Mouse (Mus musculus): ENCODE measurements around the gene Defb19. TPM values are rescaled to one million over a fixed set of nuclear protein-coding genes. Genes with fewer than 3 reads are reported as not detected.

Gene Defb19
- total and polyA plus RNA-seq, 2 experiments from 2014 or later = not detected

DNA sequence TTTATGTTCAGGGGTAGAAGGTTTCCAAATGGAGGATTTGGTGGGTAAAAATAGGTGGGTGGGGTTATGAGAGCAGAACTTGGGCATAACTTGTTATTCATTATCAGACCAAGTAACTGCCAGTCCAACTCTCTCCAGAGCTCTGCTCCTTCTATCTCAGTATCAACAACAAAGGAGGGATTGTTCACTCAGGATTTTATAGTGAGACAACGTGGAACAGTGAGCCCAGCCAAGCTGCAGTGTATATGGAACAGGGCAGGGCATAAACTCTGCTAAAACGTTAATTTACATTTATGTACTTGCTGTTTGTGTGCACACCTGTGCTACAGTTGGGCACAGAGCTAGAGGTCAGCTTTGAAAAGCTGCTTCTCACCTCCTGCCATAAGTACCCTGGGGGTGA, 8.3 kb upstream of the Defb19 start:
- H3K4me1 ChIP-seq (ENCODE audit: insufficient read depth) = no peaks in the 10 kb centered on the region
- H3K4me3 ChIP-seq (ENCODE audit: low read depth, low read length) = no peak overlapping the region
- no peaks in the 10 kb centered on the region for H3K36me3 ChIP-seq (ENCODE audit: insufficient read depth)
- H3K27ac ChIP-seq (ENCODE audit: low read depth, low read length) = no peak overlapping the region
- H3K9me3 ChIP-seq (ENCODE audit: low read length) = no peaks in the 10 kb centered on the region
- DNase-seq (no peak), ATAC-seq (no peak)
- TF ChIP-seq CTCF (IDR thresholded peaks at IDR 0.05; ENCODE audit: low read depth) = no peak
- WGBS = 27% methylated on average over 2 of the region's 2 CpGs
- no peak overlapping the region for H3K9ac ChIP-seq
- H3K4me2 ChIP-seq (ENCODE audit: low read depth) = no peak overlapping the region
- H3K27me3 ChIP-seq (ENCODE audit: insufficient read depth, low read length) = no peaks in the 10 kb centered on the region

DNA sequence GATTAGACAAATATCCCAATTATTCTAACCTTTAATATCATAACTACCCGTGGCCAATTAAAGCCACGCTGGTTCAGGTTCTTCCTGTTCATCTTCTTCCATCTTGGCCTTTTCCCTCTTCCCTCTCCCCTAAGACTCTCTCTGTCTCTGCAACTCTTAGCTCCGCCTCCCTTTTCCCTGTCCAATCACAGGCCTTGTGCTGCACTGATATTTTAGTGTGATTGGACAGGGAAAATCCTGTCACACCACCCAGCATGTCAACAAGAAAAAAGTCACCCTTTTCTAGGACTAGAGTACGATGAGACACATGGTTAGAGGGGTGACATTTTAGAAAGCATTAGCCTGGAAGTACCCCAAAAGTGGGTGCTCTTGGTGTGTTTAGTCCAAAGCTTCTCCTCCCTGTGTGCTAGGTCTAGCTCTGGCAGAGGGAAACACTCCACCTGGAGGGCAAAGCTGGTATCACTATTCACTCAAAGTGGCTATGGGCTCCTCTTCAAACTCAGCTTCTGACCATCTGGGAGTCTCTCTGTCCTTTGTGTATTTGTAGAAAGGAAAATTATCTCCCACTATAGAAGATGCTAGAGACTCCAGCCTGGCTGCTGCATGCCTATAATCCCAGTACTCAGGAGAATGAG, 6.9 kb upstream of the Defb19 start:
- no peaks in the 10 kb centered on the region for H3K27me3 ChIP-seq (ENCODE audit: insufficient read depth, low read length)
- DNase-seq (no peak), ATAC-seq (no peak)
- no peaks in the 10 kb centered on the region for H3K9me3 ChIP-seq (ENCODE audit: low read length)
- no peak overlapping the region for H3K4me3 ChIP-seq (ENCODE audit: low read depth, low read length)
- no peak overlapping the region for H3K27ac ChIP-seq (ENCODE audit: low read depth, low read length)
- no peaks in the 10 kb centered on the region for H3K36me3 ChIP-seq (ENCODE audit: insufficient read depth)
- TF ChIP-seq CTCF (IDR thresholded peaks at IDR 0.05; ENCODE audit: low read depth) = peak; percentile 34
- 69% methylated on average over 4 of the region's 4 CpGs for WGBS
- H3K4me2 ChIP-seq (ENCODE audit: low read depth) = no peak overlapping the region
- no peak overlapping the region for H3K9ac ChIP-seq
- no peaks in the 10 kb centered on the region for H3K4me1 ChIP-seq (ENCODE audit: insufficient read depth)

DNA sequence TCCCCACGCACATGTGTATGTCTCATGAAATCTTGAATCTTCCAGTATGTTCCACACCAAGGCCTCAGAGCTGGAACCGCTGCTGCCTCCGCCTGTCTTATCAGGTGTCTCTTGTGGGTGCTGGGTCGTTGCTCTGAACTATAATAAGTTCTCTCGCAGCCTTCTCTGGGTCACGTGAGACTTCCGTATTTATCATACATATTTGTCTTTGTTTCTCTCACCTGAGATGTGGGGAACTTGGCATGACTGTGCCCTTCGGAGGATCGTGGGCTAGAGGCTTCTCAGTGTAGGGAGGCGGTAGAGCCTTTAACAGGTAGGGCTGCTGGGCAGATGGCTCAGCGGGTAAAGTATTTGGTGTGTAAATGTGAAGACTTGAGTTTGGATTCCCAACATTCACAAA, 500 bp upstream of the Defb19 start:
- H3K4me1 ChIP-seq (ENCODE audit: insufficient read depth) = no peaks in the 10 kb centered on the region
- H3K4me2 ChIP-seq (ENCODE audit: low read depth) = no peak overlapping the region
- H3K36me3 ChIP-seq (ENCODE audit: insufficient read depth) = no peaks in the 10 kb centered on the region
- WGBS = 92% methylated on average over 11 of the region's 11 CpGs
- no peak overlapping the region for H3K4me3 ChIP-seq (ENCODE audit: low read depth, low read length)
- ATAC-seq (no peak), DNase-seq (no peak)
- TF ChIP-seq CTCF (IDR thresholded peaks at IDR 0.05; ENCODE audit: low read depth) = no peak
- H3K27me3 ChIP-seq (ENCODE audit: insufficient read depth, low read length) = no peaks in the 10 kb centered on the region
- no peak overlapping the region for H3K27ac ChIP-seq (ENCODE audit: low read depth, low read length)
- no peaks in the 10 kb centered on the region for H3K9me3 ChIP-seq (ENCODE audit: low read length)
- no peak overlapping the region for H3K9ac ChIP-seq

DNA sequence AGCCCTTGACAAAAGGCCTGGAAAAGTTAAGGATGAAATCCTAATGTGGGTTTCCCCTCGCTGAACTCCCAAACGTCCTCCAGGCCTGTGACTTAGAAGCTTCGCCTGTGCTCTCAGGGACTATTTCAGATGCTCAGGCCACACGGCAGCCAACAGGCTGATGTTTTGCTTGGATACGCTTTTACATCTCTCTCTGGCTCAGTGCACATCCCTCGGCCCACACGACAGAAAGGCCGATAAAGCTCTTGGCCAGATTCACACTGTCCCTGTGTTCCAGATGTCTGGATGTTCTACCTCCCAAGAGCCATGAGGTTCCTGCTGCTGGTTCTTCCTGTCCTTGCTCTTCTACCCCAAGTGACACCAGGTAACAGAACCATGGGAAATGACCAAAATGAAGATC, 6.6 kb downstream of the Defb19 start:
- Histone ChIP-seq H3K9me3 (ENCODE audit: low read length) (no peaks in the 10 kb centered on the region), H3K27ac (ENCODE audit: low read depth, low read length) (no peak overlapping the region), H3K27me3 (ENCODE audit: insufficient read depth, low read length) (no peaks in the 10 kb centered on the region), H3K4me2 (ENCODE audit: low read depth) (no peak overlapping the region), H3K4me3 (ENCODE audit: low read depth, low read length) (no peak overlapping the region), H3K9ac (no peak overlapping the region), H3K4me1 (ENCODE audit: insufficient read depth) (no peaks in the 10 kb centered on the region), H3K36me3 (ENCODE audit: insufficient read depth) (no peaks in the 10 kb centered on the region)
- DNase-seq (no peak), ATAC-seq (no peak)
- 88% methylated on average over 8 of the region's 8 CpGs for WGBS
- TF ChIP-seq CTCF (IDR thresholded peaks at IDR 0.05; ENCODE audit: low read depth) = no peak

DNA sequence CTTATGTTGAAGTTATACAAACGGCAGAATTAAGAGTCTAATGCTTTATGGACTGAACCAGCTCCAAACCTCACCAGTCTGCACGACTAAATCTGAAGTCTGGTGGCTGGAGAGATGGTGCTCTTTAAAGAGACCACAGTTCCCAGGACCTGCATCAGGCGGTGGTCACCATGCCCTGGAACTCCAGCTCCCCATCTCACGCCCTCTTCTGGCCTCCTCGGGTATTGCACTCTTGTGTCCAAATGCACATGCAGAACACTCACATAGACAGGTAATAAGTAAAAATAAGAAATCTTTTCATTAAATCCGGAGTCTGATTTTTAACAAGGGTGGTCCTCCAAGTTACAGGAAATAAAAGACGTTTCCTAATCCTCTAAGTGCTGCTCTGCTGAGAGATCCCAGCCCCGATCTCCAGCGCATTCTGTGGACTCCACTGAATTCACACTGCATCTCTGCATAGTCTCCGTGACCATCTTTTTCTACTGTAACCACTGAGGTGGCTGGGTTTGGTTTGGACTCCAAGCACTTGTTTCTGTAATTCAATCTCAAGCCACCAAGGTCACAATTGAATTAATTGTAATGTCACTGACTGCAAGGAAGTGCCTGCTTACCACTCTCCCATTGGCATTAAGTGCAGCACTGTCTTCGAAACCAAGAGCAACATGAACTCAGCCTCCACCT, 7.9 kb downstream of the Defb19 start, which contains the start of gene Defb21:
TSS of gene Defb21 (plus strand) at position 631 of the 681 bp plus-strand sequence.
- Histone ChIP-seq H3K9ac (no peak within 1 kb of the TSS), H3K36me3 (ENCODE audit: insufficient read depth) (no peaks in the 10 kb centered on the region), H3K4me2 (ENCODE audit: low read depth) (no peak within 1 kb of the TSS), H3K27me3 (ENCODE audit: insufficient read depth, low read length) (no peaks in the 10 kb centered on the region), H3K4me1 (ENCODE audit: insufficient read depth) (no peaks in the 10 kb centered on the region), H3K27ac (ENCODE audit: low read depth, low read length) (no peak within 1 kb of the TSS), H3K9me3 (ENCODE audit: low read length) (no peaks in the 10 kb centered on the region), H3K4me3 (ENCODE audit: low read depth, low read length) (no peak within 1 kb of the TSS)
- DNase-seq (no peak), ATAC-seq (no peak)
- 62% methylated on average over 11 of the region's 11 CpGs for WGBS
- TF ChIP-seq CTCF (IDR thresholded peaks at IDR 0.05; ENCODE audit: low read depth) = no peak

DNA sequence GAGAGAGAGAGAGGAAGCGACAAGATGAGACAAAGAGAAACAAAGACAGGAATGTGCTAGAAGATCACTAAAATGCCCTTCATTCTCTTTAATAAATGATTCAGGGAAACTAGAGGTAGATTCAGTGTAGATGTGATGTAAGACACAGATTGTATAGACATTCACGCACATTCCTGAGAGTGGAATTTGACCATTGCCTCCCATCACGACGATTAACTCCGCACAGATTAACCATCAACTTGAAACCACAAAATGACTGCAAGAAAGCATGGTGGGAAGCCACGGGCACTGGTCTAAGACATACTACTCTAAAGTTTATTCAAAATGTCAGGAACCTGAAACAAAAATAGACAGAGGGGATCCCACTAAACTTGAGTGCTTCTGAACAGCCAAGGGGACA, 9.8 kb downstream of the Defb19 start:
- no peaks in the 10 kb centered on the region for H3K27me3 ChIP-seq (ENCODE audit: insufficient read depth, low read length)
- no peak for TF ChIP-seq CTCF (IDR thresholded peaks at IDR 0.05; ENCODE audit: low read depth)
- WGBS = 81% methylated on average over 6 of the region's 6 CpGs
- ATAC-seq (no peak), DNase-seq (no peak)
- no peaks in the 10 kb centered on the region for H3K36me3 ChIP-seq (ENCODE audit: insufficient read depth)
- no peaks in the 10 kb centered on the region for H3K9me3 ChIP-seq (ENCODE audit: low read length)
- no peak overlapping the region for H3K4me3 ChIP-seq (ENCODE audit: low read depth, low read length)
- no peaks in the 10 kb centered on the region for H3K4me1 ChIP-seq (ENCODE audit: insufficient read depth)
- H3K9ac ChIP-seq = no peak overlapping the region
- H3K27ac ChIP-seq (ENCODE audit: low read depth, low read length) = no peak overlapping the region
- no peak overlapping the region for H3K4me2 ChIP-seq (ENCODE audit: low read depth)

DNA sequence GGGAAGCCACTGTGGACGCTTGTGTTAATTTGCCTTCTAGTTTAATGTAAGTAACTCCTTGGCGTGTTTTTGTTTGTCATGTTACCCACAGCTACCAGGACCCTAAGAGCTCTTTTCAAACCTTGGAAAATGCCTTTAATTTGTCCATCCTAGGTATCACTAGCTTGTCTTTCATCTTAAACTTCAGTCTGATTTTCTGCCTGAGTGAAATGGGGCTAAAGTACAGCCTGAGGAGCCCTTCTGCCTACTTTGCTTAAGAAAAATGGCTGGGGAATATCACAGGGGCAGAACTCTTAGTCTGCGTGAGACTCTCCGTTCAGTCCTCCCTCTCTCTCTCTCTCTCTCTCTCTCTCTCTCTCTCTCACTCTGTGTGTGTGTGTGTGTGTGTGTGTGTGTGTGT, 10.2 kb downstream of the Defb19 start:
- 77% methylated on average over 4 of the region's 4 CpGs for WGBS
- H3K9ac ChIP-seq = no peak overlapping the region
- H3K4me1 ChIP-seq (ENCODE audit: insufficient read depth) = no peaks in the 10 kb centered on the region
- ATAC-seq (no peak), DNase-seq (no peak)
- no peak overlapping the region for H3K4me3 ChIP-seq (ENCODE audit: low read depth, low read length)
- H3K9me3 ChIP-seq (ENCODE audit: low read length) = no peaks in the 10 kb centered on the region
- H3K27ac ChIP-seq (ENCODE audit: low read depth, low read length) = no peak overlapping the region
- no peaks in the 10 kb centered on the region for H3K36me3 ChIP-seq (ENCODE audit: insufficient read depth)
- no peaks in the 10 kb centered on the region for H3K27me3 ChIP-seq (ENCODE audit: insufficient read depth, low read length)
- H3K4me2 ChIP-seq (ENCODE audit: low read depth) = no peak overlapping the region
- no peak for TF ChIP-seq CTCF (IDR thresholded peaks at IDR 0.05; ENCODE audit: low read depth)
